Mouse (Mus musculus): ENCODE results near the gene Mmadhc.

The Mmadhc gene

GRCm38 (mm10) chr2:50265215-50265785 lies 31.3 kb downstream of the Mmadhc start:
- no peak for DNase-seq (ENCODE audit: low read depth)

- no peak for DNase-seq (ENCODE audit: low read depth)
Observed at GRCm38 (mm10) chr2:50264059-50264458, 32.5 kb downstream of the Mmadhc start.

- no peak for DNase-seq (ENCODE audit: low read depth)
Observed at GRCm38 (mm10) chr2:50254955-50255354, 41.6 kb downstream of the Mmadhc start.

- DNase-seq (ENCODE audit: low read depth), result no peak
Observed at GRCm38 (mm10) chr2:50248551-50248950, 48.0 kb downstream of the Mmadhc start.

- no peak for DNase-seq (ENCODE audit: low read depth)
Observed at GRCm38 (mm10) chr2:50233491-50233890, 63.1 kb downstream of the Mmadhc start.
